Mouse (Mus musculus): ENCODE results near the gene Ccdc106. TPM values are rescaled to one million over a fixed set of nuclear protein-coding genes. Genes with fewer than 3 reads are reported as not detected.
"Not testable (repeated sequence)": the region's sequence is repeated elsewhere in the genome, so short reads cannot be mapped to it uniquely, and the experiment has no call there.

The Ccdc106 gene
- polyA plus RNA-seq, 1 experiment: not detected

- 68% methylated on average over 59 of the region's 59 CpGs for WGBS
Measured at GRCm38 (mm10) chr7:4993999-4994788, 26.2 kb upstream of the Ccdc106 start.

GRCm38 (mm10) chr7:4995268-4996002, 24.9 kb upstream of the Ccdc106 start:
- Histone ChIP-seq H3K4me1 (ENCODE audit: control insufficient read depth, insufficient read depth, low read length) (peaks cover 28% of the 10 kb centered on the region), H3K4me3 (ENCODE audit: insufficient read depth, low read depth, low read length) (peak overlapping the region; percentile 91), H3K27ac (ENCODE audit: insufficient read depth, low read depth, low read length) (0 out of 2 replicates have a peak overlapping the region, but pooled peaks have one; percentile 4)
- WGBS: 3% methylated on average over 19 of the region's 19 CpGs
- TF ChIP-seq CTCF (IDR thresholded peaks at IDR 0.05; ENCODE audit: insufficient read depth, low read depth, low read length) (no peak), POLR2A (IDR thresholded peaks at IDR 0.05; ENCODE audit: insufficient read depth, low read depth, low read length) (no peak)

More at GRCm38 (mm10) chr7:4993999-4994788, 26.2 kb upstream of the Ccdc106 start:
- TF ChIP-seq CTCF (IDR thresholded peaks at IDR 0.05; ENCODE audit: insufficient read depth, low read depth, low read length) (no peak), POLR2A (IDR thresholded peaks at IDR 0.05; ENCODE audit: insufficient read depth, low read depth, low read length) (no peak)
- Histone ChIP-seq H3K27ac (ENCODE audit: insufficient read depth, low read depth, low read length) (no peak overlapping the region), H3K4me1 (ENCODE audit: control insufficient read depth, insufficient read depth, low read length) (peaks cover 28% of the 10 kb centered on the region), H3K4me3 (ENCODE audit: insufficient read depth, low read depth, low read length) (no peak overlapping the region)

GRCm38 (mm10) chr7:4996003-4996895, 24.1 kb upstream of the Ccdc106 start, which contains the start of gene Zfp579:
Zfp579 (minus strand) TSS chr7:4996158.
- H3K27ac ChIP-seq (ENCODE audit: insufficient read depth, low read depth, low read length): peak within 1 kb of the TSS; percentile 57
- TF ChIP-seq CTCF (IDR thresholded peaks at IDR 0.05; ENCODE audit: insufficient read depth, low read depth, low read length): no peak
- TF ChIP-seq POLR2A (IDR thresholded peaks at IDR 0.05; ENCODE audit: insufficient read depth, low read depth, low read length): peak; percentile 45; the same call in 1 of the 2 replicates
- peak within 1 kb of the TSS; percentile 91 for H3K4me3 ChIP-seq (ENCODE audit: insufficient read depth, low read depth, low read length)
- peaks cover 28% of the 10 kb centered on the region for H3K4me1 ChIP-seq (ENCODE audit: control insufficient read depth, insufficient read depth, low read length)
- 1% methylated on average over 21 of the region's 26 CpGs for WGBS

GRCm38 (mm10) chr7:4996934-4997333, 23.4 kb upstream of the Ccdc106 start:
- H3K27ac ChIP-seq (ENCODE audit: insufficient read depth, low read depth, low read length): no peak overlapping the region
- peaks cover 28% of the 10 kb centered on the region for H3K4me1 ChIP-seq (ENCODE audit: control insufficient read depth, insufficient read depth, low read length)
- 39% methylated on average over 8 of the region's 8 CpGs for WGBS
- TF ChIP-seq CTCF (IDR thresholded peaks at IDR 0.05; ENCODE audit: insufficient read depth, low read depth, low read length) (no peak), POLR2A (IDR thresholded peaks at IDR 0.05; ENCODE audit: insufficient read depth, low read depth, low read length) (no peak)
- peak overlapping the region; percentile 64; the same call in 1 of the 2 replicates for H3K4me3 ChIP-seq (ENCODE audit: insufficient read depth, low read depth, low read length)

- Histone ChIP-seq H3K4me1 (ENCODE audit: control insufficient read depth, insufficient read depth, low read length) (peaks cover 5% of the 10 kb centered on the region; the same call in 1 of the 2 replicates), H3K27ac (ENCODE audit: insufficient read depth, low read depth, low read length) (no peak overlapping the region), H3K4me3 (ENCODE audit: insufficient read depth, low read depth, low read length) (no peak overlapping the region)
- whole genome bisulfite sequencing: 66% methylated on average over 2 of the region's 2 CpGs
- TF ChIP-seq CTCF (IDR thresholded peaks at IDR 0.05; ENCODE audit: insufficient read depth, low read depth, low read length) (no peak), POLR2A (IDR thresholded peaks at IDR 0.05; ENCODE audit: insufficient read depth, low read depth, low read length) (no peak)
Measured at GRCm38 (mm10) chr7:4999876-5000275, 20.5 kb upstream of the Ccdc106 start.

GRCm38 (mm10) chr7:5002876-5003275, 17.5 kb upstream of the Ccdc106 start:
- not testable (repeated sequence) for H3K27ac ChIP-seq (ENCODE audit: insufficient read depth, low read depth, low read length); H3K4me1 ChIP-seq (ENCODE audit: control insufficient read depth, insufficient read depth, low read length); H3K4me3 ChIP-seq (ENCODE audit: insufficient read depth, low read depth, low read length)
- 33% methylated on average over 8 of the region's 8 CpGs for WGBS

GRCm38 (mm10) chr7:5008229-5008628, 12.1 kb upstream of the Ccdc106 start:
- Histone ChIP-seq H3K4me1 (ENCODE audit: control insufficient read depth, insufficient read depth, low read length) (peaks cover 10% of the 10 kb centered on the region; the same call in 1 of the 2 replicates), H3K4me3 (ENCODE audit: insufficient read depth, low read depth, low read length) (no peak overlapping the region), H3K27ac (ENCODE audit: insufficient read depth, low read depth, low read length) (no peak overlapping the region)
- TF ChIP-seq CTCF (IDR thresholded peaks at IDR 0.05; ENCODE audit: insufficient read depth, low read depth, low read length) (no peak), POLR2A (IDR thresholded peaks at IDR 0.05; ENCODE audit: insufficient read depth, low read depth, low read length) (no peak)
- 94% methylated on average over 26 of the region's 26 CpGs for WGBS

DNA sequence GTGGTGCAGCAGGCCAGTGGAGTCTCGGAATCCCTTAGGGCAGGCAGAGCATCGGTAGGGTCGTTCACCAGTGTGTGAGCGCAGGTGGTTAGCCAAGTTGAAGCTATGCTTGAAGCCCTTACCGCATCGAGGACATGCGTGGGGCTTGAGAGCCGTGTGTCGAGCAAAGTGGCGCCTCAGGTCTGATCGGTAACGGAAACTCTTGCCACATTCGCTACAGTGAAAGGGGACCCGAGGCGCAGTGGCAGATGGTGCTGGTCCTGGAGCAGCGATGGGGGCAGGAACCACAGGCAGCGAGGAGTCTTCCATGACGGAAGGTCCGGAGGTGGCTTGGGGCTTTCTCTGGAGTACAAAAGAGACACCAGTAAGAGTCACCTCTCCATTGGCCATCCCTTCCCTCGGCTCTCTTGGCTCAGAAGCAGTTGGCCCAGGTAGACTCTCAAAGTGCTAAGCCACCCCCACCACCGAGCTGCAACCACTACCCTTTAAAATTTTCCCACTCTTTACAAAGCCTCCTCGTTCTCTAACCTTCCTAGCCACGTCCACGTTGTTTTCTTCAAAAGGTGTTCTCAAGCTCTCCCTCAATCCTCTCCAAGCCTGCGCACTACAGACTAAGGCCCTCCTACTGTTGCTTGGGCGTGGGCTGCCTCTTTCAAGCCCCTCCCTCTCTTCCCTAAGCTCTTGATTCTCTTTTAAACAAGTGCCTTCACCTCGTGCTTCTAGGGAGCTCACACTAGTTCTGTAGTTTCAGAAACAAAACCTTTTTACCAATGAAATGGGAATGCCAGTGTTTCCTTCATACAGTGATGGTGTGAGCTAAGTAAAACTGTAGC, 7.5 kb upstream of the Ccdc106 start:
- WGBS: 89% methylated on average over 27 of the region's 27 CpGs
- TF ChIP-seq POLR2A (IDR thresholded peaks at IDR 0.05; ENCODE audit: insufficient read depth, low read depth, low read length) (no peak), CTCF (IDR thresholded peaks at IDR 0.05; ENCODE audit: insufficient read depth, low read depth, low read length) (no peak)
- no peak overlapping the region for H3K27ac ChIP-seq (ENCODE audit: insufficient read depth, low read depth, low read length)

More for the DNA sequence above, 7.5 kb upstream of the Ccdc106 start:
- H3K4me3 ChIP-seq (ENCODE audit: insufficient read depth, low read depth, low read length): no peak overlapping the region
- H3K4me1 ChIP-seq (ENCODE audit: control insufficient read depth, insufficient read depth, low read length): 0 out of 2 replicates have a peak, but pooled peaks cover 4% of the 10 kb centered on the region
